Mouse (Mus musculus): ENCODE data around the gene Teddm1a.
A peak's percentile ranks its signal among the peaks of the same experiment; 100 is the strongest.
"Not testable (repeated sequence)": the region's sequence is repeated elsewhere in the genome, so short reads cannot be mapped to it uniquely, and the experiment has no call there.

Teddm1a gene

GRCm38 (mm10) chr1:153891442-153891841 lies at the start of gene Teddm1a:
TSS of gene Teddm1a (plus strand) at chr1:153891742.
- no peak for DNase-seq (ENCODE audit: low spot score)

DNA sequence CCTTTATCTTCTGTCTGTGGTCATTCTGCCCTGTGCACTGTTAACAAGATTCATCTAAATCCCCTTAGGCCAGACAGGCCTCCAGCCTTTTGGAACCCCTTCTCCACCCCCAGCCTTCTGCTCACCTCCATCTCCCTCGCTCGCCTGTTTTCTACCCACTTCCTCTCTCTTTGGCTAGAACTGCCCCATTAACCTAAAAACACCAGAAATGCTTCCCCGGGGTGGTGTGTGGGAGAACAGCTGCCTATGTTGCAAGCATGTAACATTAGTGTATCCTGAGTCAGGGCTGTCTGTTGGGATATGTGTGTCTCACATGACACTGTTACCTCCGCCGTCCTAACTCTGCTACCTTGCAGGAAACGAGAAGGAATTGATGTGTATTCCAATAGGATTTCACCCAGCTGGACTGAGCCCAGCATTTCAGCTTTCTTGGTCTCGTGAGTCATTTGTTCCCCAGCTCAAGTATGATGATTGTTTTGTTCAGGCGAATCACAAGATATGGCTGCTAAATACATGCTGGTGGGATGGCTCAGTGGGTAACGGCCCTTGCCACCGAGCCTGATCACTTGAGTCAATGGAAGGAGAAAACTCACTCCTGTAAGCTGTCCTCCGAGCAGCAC lies 49.3 kb upstream of the Teddm1a start:
- DNase-seq (ENCODE audit: low spot score), result no peak

- DNase-seq (ENCODE audit: low spot score), result no peak
These were observed 47.5 kb upstream of the Teddm1a start, which contains the start of gene Rgsl1 for GRCm38 (mm10) chr1:153844042-153844441. TSS of gene Rgsl1 (minus strand) at chr1:153844142.

GRCm38 (mm10) chr1:153846420-153846819 lies 45.1 kb upstream of the Teddm1a start:
- no peak for DNase-seq (ENCODE audit: low spot score)

DNA sequence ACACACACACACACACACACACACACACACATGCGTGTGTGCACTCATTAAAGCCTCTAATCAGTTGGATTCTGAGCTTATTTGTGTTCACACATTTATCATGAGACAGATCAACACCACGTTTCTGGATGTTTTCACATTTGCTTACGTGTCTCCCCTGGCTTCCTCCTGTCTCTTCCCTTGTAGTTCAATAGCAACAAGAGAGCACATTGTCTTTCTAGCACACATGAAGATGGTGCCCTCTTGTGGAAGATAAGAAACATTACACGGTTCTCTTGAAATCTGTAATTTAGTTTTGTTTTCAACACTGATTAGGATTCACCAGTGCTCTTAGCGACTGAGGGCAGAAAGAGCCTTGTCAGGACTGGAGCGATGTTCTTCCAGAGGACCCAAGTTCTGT lies 44.7 kb upstream of the Teddm1a start:
- DNase-seq (ENCODE audit: low spot score), result no peak

DNA sequence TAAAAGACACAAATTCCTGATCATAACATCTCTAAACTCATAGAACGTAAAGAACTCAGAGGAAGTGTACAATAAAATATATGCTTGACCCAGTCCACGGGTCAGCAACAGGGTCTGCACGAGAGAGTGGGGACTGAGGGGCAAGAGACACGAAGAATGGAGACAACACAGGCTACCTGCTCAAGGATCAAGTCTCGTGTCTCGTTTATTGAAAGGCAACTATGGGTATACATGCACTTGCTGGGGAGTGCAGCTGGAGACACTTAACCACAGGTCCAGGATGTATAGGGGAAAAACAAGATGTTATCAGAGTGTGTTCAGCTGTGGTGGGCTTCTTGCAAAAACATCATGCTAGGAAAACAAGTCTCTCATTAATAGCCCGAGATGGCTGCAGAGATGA lies 38.8 kb upstream of the Teddm1a start:
- not testable (repeated sequence) for DNase-seq (ENCODE audit: low spot score)

GRCm38 (mm10) chr1:153855946-153856345 lies 35.6 kb upstream of the Teddm1a start:
- no peak for DNase-seq (ENCODE audit: low spot score)

GRCm38 (mm10) chr1:153874045-153874444 lies 17.5 kb upstream of the Teddm1a start, which contains the start of gene Teddm1b:
TSS of gene Teddm1b (plus strand) at chr1:153874345.
- no peak for DNase-seq (ENCODE audit: low spot score)

GRCm38 (mm10) chr1:153880391-153880790 lies 11.2 kb upstream of the Teddm1a start:
- not testable (repeated sequence) for DNase-seq (ENCODE audit: low spot score)

GRCm38 (mm10) chr1:153886024-153886633 lies 5.4 kb upstream of the Teddm1a start:
- no peak for DNase-seq (ENCODE audit: low spot score)

DNA sequence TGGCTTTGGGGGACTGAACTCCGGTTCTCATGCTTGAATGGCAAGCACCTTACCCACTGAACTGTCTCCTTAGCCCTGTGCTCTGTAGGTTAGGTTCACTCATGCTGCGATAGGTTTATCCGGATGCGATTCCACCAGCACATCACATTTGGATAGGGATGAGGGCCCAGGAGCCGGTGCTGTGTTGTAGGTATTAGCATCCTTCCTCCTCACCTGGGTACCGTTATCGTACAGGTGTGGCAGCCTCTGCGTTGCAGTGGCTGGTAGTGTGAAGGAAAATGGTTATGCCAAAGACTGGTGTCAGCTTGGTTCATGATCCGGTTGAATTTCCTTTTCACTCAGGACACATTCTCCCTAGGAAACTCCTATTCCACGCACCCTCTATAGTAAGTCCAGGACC lies 1.4 kb upstream of the Teddm1a start:
- DNase-seq (ENCODE audit: low spot score), result no peak

DNA sequence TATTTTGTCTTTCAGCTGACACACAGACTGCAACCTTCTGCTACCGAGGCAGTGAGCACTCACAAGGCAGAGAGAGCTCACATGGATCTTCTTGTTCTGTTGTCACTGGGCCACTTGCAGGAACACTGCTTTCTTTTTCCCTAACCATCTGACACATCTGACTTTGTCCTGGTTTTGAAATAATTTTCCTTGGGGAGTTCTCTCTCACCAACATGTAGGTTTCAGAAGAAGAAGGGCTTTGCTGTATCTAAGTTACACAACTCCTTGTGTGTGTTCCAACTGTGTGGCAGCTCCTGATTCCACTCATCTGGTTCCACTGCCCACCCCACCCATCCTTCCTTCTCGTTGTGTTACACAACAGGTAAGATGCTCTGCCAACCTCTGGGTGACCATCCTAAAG lies 2.2 kb downstream of the Teddm1a start:
- no peak for DNase-seq (ENCODE audit: low spot score)

GRCm38 (mm10) chr1:153894201-153894893 lies 2.8 kb downstream of the Teddm1a start:
- no peak for DNase-seq (ENCODE audit: low spot score)

- peak; percentile 66 for DNase-seq (ENCODE audit: low spot score)
These were observed 3.4 kb downstream of the Teddm1a start for GRCm38 (mm10) chr1:153894979-153895378.

DNA sequence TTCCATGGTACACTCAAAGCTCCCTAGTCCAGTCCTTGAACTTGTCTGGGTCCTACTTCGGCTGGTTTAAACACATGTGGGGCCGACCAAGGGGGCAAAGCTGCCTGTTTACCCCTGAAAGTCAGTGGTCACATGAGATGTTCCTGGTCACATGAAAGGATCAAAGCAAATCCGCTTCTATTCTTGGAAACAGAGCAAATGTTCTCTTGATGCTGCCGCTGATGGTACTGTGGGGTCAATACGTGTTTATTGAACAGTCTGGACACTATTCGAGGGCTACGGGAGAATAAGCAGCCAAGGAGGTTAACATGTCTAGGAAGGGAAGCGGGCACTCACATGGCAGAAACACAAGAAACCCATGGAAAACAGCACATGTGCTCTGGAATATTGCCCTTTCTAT lies 5.7 kb downstream of the Teddm1a start:
- DNase-seq (ENCODE audit: low spot score), result no peak

DNA sequence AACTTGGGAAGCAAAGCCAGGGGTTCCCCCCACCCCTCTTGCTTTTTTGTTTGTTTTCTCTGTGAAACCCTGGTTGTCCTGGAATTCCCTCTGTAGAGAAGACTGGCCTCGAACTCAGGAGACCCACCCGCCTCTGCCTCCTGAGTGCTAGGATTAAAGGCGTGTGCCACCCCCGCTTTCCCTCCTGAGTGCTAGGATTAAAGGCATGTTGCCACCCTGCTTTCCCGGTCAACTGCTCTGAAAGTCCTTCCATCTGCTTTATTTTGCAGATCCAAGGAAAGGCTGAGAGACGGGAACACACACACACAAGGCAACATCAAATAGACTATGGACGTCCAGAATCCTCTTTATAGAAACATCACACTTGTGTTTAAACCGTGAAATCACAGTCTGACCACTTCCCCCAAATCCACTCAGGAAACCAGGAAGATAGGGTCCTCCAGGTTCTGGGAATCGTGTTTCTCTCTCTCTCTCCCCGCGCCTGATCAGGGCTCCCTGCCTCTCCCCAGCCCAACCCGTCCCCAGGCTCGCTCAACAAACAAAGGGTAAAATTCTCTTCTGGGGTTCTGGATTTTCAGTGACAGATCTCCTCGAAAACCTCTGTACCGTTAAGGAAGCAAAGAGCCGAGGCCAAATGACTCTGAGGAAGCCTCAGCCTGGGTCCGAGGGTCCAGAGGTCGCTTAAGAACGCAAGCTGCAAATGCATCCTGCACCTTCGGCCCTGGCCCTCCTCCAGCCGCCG lies 7.6 kb downstream of the Teddm1a start:
- DNase-seq (ENCODE audit: low spot score), result no peak

DNA sequence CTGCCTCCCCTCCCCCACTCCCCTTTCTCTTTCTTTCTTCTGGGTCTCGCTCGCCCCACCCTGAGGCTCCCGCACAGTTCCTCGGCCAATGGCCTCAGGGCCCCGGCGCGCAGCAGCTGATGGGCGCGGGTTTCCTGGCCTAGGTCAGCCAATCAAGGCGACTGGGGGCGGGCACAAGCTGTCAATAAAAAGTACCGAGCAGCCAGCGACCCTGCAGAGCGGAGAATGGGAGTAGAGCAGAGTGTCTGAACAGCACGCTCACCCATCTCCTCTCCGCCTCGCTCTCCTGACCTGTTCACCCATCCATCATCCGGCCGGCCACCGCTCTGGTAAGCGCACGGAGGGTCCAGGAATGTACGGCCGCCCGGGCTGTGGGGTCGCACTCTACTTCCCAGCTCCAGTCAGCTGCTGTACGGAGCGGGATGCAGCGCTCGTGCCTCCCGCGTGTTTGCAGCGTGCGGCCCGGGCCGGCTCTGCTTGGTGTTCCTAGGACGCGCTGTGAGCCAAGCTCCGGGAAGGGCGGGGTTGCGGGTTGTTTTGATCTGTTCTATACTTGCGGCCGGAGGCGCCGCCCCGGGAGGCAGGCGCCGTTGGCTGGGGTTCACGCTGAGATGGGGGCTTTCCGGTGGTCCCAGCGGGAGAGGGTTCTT lies 8.3 kb downstream of the Teddm1a start, which contains the start of the genes Glul and Teddm2:
Gene Glul, plus strand, starts transcription at position 214 of the 650 bp plus-strand sequence.
Gene Teddm2, minus strand, starts transcription at position 498 of the 650 bp plus-strand sequence.
- DNase-seq (ENCODE audit: low spot score), result peak; percentile 88

DNA sequence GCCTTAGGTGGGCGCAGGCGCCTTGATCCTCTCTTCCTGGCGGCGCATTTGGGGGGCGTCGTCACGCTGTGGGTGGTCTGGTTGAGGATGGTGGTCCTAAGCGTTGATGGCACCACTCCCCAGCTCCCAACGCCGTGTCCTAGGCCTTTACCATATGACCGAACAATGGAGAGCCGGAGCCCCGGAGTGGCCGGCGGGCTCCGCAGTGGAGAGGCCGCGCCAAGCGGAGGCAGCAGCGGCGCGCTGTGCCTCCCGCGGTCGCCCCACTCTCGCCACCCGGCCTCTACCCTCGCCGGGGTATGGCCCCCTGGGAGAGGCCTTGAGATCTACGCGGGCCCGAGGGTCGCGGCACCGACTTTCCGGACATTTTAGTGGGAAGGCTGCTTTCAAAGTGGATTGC lies 8.8 kb downstream of the Teddm1a start:
- DNase-seq (ENCODE audit: low spot score), result peak; percentile 23

DNA sequence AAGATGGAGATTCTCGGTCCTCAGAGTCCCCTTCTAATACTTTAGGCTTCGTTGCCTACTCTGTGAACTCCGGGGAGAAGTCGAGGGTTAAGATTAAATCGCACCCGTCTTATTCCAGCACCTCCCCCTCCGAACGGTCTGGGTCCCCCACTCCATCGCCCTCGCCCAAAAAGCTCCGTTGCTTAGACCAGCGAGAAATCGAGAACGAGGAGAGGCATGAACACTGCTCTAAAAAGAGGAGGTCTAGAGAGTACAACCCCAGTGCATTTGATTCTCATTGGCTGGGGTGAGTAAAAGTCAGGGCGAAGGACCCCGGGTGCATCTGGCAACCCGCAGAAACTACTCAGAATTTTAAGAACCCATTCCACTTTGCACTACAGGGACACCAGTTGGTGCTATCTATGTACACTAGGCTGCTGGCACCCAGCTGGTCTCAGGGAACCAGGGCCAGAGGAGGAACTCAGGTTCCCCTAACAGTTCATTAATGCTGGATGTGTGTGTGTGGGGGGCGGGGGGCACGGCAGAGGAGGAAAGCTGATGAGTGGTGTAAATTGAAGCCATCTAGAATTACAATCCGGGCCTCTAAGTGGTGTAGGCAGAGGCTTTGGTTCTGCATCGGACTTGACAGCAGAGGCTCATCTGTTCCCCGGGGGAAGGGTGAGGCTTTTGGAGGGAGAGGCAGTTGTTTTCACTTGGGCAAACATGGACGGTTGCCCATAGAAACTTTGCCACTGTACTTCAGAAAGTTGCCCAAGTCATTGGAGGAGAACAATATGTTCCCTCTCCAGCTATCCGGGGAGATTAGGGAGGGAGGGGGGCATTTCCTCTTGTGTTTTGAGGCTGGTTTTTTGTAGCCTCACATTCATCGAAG lies 9.6 kb downstream of the Teddm1a start:
- DNase-seq (ENCODE audit: low spot score), result peak; percentile 28

DNA sequence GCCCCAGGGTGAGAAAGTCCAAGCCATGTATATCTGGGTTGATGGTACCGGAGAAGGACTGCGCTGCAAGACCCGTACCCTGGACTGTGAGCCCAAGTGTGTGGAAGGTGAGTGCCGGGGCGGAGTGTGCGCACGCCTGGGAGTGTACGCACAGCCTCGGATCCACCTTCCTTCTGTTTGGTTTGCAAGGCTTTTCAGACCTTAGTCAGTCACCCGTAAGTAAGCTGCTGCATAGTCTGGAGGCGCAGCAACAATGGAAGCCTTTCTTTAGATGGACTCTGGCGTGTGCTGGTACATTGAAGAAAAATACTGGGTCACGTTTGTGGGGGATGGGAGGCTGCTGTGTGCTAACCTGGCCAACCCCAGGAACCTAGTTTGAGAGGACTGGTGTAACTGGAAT lies 11.5 kb downstream of the Teddm1a start:
- DNase-seq (ENCODE audit: low spot score), result no peak

DNA sequence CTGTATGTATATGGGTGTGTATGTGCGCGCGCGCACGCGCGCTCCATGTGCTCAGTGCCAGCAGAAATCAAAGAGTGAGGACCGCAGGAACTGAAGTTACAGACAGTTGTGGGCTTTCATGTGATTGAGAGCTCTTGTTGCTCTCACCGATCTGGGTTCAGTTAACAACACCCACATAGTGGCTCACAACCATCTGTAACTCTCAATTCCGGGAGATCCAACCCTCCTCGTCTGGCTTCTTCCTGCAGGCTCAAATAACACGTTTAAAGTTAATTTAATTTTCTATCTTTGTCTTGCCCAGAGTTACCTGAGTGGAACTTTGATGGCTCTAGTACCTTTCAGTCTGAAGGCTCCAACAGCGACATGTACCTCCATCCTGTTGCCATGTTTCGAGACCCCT lies 12.7 kb downstream of the Teddm1a start:
- DNase-seq (ENCODE audit: low spot score), result no peak
